Mouse (Mus musculus) granulocyte monocyte progenitor cell, adult 5-6 weeks (primary cell): Measurements from ENCODE around the gene Rpl18. TPM values are rescaled to one million over a fixed set of nuclear protein-coding genes. Genes with fewer than 3 reads are reported as not detected.
A peak's percentile ranks its signal among the peaks of the same experiment; 100 is the strongest.

Source experiments
- ATAC-seq: replicated peaks from 2 replicates; pipeline ENCODE4 v1.8.0; 2016; ENCODE audit warnings: mild to moderate bottlenecking, moderate TSS enrichment, inconsistent platforms; ENCODE audit not compliant: poor library complexity, severe bottlenecking
- total RNA-seq, 2 experiments: library from RNA; stranded (forward) in 1 of 2; stranded (reverse) in 1 of 2; fragments of 200-712, 200-1000 nt in 1 of 2; fragments of >200 nt in 1 of 2; fragmentation: Nextera tagmentation in 1 of 2; gene quantifications; 2 replicates each; pipeline ENCODE4 v1.2.3; 2014 to 2017

Gene Rpl18
- total RNA-seq, 2 experiments from 2014 or later, result 2,021 to 2,165 TPM

GRCm38 (mm10) chr7:45711316-45712021 lies 3.8 kb upstream of the Rpl18 start:
- ATAC-seq, result no peak

- ATAC-seq, result no peak
Observed at GRCm38 (mm10) chr7:45712022-45712757, 3.1 kb upstream of the Rpl18 start.

GRCm38 (mm10) chr7:45713396-45713795 lies 1.9 kb upstream of the Rpl18 start:
- ATAC-seq, result no peak

GRCm38 (mm10) chr7:45713881-45714520 lies 1.3 kb upstream of the Rpl18 start:
- no peak for ATAC-seq

- peak; percentile 0; the same call in 1 of the 2 replicates for ATAC-seq
Observed at GRCm38 (mm10) chr7:45714630-45715089, 597 bp upstream of the Rpl18 start.

- peak; percentile 30 for ATAC-seq
Observed at GRCm38 (mm10) chr7:45715741-45716459, 643 bp downstream of the Rpl18 start.

- ATAC-seq, result no peak
Observed at GRCm38 (mm10) chr7:45716460-45716857, 1.2 kb downstream of the Rpl18 start.

GRCm38 (mm10) chr7:45716952-45717917 lies 2.0 kb downstream of the Rpl18 start:
- ATAC-seq, result peak; percentile 15

- ATAC-seq, result peak; percentile 55
Observed at GRCm38 (mm10) chr7:45717918-45718297, 2.7 kb downstream of the Rpl18 start, which contains the start of gene Sphk2. Gene Sphk2, minus strand, starts transcription at chr7:45718002.

GRCm38 (mm10) chr7:45718331-45718730 lies 3.1 kb downstream of the Rpl18 start:
- no peak for ATAC-seq

GRCm38 (mm10) chr7:45719180-45719579 lies 3.9 kb downstream of the Rpl18 start:
- ATAC-seq, result no peak

- ATAC-seq, result no peak
Observed at GRCm38 (mm10) chr7:45719738-45720412, 4.6 kb downstream of the Rpl18 start.

GRCm38 (mm10) chr7:45720413-45721233 lies 5.4 kb downstream of the Rpl18 start, which contains the start of gene Fam83e:
Gene Fam83e, plus strand, starts transcription at chr7:45721212.
- no peak for ATAC-seq

- ATAC-seq, result no peak
Observed at GRCm38 (mm10) chr7:45721234-45721571, 5.9 kb downstream of the Rpl18 start.

- ATAC-seq, result no peak
Observed at GRCm38 (mm10) chr7:45721642-45722347, 6.5 kb downstream of the Rpl18 start.

GRCm38 (mm10) chr7:45722348-45722713 lies 7.1 kb downstream of the Rpl18 start:
- no peak for ATAC-seq

GRCm38 (mm10) chr7:45723301-45723700 lies 8.0 kb downstream of the Rpl18 start:
- ATAC-seq, result no peak
